Mouse (Mus musculus) spleen, postnatal 10 days (tissue): ENCODE data around the gene Lyplal1.

Source experiments
- DNase-seq, 2 experiments: peaks; one replicate each; pipeline ENCODE4 v3.0.0; 2021 to 2022; ENCODE audit warnings: low spot score in 2 of 2

Lyplal1 gene

DNA sequence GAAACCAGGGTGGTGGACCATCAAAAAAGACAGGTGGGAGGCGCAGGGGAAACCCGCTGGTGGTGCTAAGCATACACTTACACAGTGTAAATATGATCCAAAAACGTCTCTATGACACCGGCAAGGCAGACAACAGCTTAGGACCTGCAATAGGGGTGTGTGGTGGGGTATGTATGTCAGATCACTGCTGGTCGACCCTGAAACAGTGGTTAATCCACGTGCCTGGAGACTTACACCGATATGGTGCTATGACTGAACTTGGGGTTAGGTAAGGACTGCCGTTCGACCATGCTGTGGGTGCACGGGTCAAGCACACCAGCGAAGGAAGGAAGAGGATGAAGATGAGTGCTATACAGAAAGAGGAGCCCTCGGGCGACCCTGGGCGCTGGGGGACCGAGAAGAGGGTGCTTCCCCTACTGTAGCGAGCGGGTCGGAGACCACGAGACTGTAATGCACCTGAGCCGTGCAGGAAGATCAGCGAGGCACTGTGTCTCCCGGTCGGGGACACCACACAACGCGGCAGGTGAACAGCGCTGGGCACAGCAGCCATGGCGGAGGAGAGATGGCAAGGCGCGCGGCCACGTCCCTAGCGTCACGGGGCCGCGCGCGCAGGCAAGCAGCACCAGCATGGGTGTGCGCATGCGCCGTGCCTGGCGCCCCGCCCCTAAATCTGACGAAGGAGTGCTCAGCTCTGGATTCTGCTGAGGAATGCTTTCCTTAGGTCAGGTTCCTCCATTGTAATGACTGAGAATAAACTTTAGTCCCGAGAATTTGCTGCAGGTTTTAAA, at the start of gene Lyplal1:
TSS of gene Lyplal1 (minus strand) at position 610 of the 788 bp plus-strand sequence.
- peak; percentile 51 to 85 for DNase-seq

DNA sequence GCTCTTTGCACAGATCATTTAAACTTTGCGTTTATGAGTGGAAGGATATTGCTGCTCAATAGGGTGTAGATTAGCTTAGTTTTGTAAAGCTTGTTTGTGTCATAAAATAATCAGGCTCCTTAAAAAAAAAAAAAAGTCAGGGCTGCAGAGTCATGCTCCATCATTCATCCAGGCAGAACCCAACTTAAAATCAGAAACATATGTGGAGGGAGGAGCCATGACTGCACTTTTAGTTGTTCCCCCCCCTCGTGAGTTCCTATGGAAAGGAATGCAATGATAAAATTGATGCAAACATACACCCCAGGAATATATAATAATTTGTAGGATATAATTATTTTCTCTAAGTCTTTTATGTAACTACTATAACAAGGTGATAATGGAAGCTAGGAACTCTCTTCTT, 46.5 kb upstream of the Lyplal1 start:
- no peak for DNase-seq

DNA sequence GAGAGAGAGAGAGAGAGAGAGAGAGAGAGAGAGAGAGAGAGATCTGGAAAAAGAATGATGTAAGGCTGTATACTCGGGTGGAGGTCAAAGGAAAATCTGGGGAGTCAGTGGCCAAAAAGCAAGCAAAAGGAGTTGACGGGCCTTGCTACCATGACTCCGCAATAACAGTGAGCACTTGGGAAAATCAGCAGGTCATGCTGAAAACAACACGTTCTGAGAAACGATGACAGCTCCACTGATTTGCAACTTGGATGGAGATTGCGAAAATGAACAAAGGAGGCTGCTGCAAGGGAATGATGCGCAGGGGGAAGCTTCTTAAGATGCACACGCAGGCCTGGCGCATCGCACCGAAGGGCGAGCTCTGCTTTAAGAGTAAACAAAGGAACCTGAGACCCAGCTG, 46.1 kb upstream of the Lyplal1 start:
- DNase-seq: no peak

DNA sequence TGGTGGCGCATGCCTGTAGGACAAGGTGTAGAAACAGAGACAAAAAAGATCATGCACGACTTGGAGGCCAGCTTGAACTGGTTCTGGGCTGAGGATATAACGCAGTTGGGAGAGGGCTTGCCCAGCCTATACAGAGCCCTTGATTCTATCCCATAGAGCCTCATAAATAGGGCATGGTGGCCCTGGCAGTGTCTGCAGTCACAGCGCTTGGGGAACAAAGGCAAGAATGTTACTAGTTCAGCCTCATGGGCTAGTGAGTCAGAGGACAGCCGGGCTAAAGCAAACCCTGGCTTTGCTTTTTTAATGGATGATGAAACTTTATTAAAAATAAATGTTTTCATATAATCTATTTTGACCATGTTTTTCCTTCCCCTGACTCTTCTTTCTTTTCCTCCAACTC, 33.3 kb upstream of the Lyplal1 start:
- DNase-seq: no peak

DNA sequence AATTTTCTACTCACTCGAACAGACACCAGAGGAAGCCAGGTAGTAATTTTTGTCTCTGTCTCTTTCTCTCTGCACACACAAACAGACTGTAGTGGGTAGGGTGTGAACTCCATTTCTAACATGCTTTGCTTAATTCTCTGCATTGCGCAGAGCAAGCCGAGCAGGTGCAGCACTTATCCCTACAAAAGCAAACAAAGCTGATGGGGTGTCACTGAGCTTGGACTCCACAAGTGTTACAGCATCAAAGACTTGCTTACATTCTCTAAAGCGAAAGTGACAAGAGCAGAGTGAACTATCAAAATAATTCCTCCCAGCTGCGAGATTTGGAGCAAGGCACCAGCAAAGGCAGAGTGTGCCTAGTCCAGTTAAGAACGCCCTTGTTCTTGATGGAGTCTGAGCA, 28.3 kb upstream of the Lyplal1 start:
- DNase-seq: no peak

DNA sequence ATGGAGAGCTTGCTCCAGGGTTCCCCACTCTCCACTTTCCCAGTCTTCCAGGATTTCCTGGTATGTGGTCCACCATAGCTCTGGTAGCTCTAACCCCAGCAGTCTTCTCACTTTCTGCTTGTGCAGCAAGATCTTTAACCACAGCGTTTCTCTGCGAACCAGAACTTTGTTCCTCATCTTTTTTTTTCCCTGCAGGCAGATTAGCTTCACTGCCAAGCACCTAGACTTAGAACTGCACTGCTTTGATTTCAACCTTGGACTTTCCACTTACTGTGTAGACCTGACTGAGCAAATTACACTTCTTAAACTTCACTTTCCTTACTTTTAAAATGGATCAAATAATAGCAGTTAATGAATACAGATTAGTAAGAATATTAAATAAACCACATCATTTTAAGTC, 23.1 kb upstream of the Lyplal1 start:
- DNase-seq: no peak

- DNase-seq: no peak
Observed at GRCm38 (mm10) chr1:186137873-186138272, 20.8 kb upstream of the Lyplal1 start.

- no peak for DNase-seq
Observed at GRCm38 (mm10) chr1:186136636-186137380, 19.7 kb upstream of the Lyplal1 start.

GRCm38 (mm10) chr1:186131465-186131864, 14.4 kb upstream of the Lyplal1 start:
- DNase-seq: no peak

DNA sequence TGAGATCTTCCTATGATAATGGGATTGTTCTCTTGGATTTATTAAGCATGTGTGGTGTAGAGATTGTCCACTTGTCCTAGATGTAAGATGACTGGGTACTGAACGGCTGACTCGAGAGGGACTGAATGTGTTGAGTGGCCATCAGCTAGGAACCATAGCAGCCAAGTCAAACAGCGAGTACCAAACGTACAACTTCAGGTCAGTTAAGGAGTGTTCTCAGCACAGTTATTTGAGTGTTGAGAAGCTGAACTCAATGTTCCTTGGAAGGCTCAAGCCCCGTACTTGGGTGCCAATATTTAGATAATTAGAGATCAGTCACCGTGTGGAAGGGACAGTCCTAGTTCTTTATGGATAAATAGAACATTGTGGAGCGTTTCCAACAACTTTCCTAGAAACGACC, 11.8 kb upstream of the Lyplal1 start:
- no peak for DNase-seq

GRCm38 (mm10) chr1:186126313-186126862, 9.3 kb upstream of the Lyplal1 start:
- no peak for DNase-seq

DNA sequence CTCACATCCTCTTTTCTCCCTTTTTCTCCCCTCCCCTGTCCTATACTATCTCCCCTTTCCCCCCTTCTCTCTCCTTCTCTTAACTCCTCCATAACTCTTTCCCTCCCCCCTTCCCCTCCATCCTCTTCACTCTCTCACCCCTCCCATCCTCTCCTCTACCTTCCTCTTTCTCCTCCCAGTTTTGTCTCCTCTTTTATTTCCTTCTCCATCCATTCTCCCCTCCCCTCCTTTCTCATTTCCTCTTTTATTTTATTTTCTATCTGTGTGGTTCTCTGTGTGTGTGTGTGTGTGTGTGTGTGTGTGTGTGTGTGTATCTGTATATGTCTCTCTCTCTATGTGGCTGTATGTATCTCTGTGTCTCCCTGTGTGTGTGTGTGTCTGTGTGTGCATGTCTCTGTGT, 6.6 kb upstream of the Lyplal1 start:
- DNase-seq: no peak

DNA sequence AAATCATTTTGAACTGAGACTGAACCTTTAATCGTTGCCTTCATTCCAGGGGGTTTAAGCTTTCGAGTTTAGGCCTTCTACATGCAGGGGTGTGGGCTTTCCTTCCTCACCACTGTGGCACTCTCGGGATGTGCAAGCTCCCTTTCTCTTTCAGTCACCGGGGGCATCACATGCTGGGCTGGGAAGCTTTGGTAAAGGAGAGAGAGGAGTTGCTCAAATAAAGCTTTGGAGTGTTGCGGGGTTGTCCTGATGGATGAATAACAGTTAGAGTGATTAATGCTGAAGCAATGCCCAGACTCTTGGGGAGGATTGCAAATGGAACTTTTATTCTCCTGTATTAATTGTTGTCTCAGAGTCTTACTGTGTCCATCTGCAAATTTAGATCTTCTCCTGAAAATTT, 2.7 kb upstream of the Lyplal1 start:
- DNase-seq: no peak

- DNase-seq: no peak
Observed at GRCm38 (mm10) chr1:186116086-186116600, 967 bp downstream of the Lyplal1 start.

DNA sequence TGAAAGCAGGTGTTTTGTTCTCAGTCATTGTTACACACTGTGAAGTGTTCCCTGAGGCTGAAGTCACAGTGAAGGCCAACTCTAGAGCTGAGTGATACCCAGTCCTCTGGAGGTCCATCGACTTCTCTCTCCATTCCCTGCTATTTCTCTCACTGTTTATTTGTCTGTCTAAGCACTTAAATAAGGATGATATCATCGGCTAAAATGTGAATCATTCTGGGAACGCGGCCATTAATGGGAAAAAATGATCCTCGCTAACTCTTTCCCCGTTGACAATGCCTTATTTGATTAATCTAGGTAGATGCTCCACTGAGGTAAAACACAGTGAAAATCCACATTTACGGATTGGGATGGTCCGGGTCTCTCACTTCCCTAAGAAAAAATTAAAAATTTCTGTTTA, 14.8 kb downstream of the Lyplal1 start:
- no peak for DNase-seq

- DNase-seq: no peak
Observed at GRCm38 (mm10) chr1:186066266-186066897, 50.7 kb downstream of the Lyplal1 start.

DNA sequence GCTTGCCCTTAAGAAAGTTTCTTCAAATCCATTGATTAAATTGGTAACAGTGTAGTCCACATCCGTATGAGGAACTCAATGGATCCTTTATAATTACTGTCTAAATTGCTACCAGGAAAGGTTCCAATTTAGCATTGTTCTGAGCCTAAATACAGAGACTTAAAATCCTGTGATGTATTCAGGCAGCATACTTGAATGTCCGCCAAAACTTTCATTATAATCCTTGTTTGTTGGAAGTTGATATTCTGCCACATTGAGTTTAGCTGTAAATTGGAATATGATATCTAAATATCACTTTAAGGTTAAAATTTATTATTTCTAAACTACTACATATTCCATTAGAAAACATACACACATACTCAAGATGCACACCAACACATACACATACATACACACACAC, 57.1 kb downstream of the Lyplal1 start:
- no peak for DNase-seq

DNA sequence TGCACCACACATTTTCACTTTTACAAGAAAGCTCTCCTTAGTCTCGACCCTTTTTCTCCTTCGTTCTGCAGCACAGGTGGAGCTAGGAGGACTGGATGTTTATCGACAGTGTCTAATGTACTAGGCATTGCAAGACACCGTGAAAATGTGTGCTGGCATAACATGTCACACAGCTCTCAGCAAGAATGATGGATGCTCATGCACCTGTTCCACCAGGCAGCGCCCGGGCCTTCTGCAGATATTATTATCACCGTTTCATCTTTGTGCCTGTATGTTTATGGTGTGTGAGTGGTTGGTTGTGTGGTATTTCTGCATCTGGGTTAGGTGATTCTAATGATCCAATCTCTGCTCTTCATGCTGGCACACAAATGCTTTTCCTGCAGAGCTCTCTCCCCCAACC, 62.9 kb downstream of the Lyplal1 start:
- DNase-seq: no peak

- no peak for DNase-seq
Observed at GRCm38 (mm10) chr1:186053280-186054043, 63.6 kb downstream of the Lyplal1 start.

DNA sequence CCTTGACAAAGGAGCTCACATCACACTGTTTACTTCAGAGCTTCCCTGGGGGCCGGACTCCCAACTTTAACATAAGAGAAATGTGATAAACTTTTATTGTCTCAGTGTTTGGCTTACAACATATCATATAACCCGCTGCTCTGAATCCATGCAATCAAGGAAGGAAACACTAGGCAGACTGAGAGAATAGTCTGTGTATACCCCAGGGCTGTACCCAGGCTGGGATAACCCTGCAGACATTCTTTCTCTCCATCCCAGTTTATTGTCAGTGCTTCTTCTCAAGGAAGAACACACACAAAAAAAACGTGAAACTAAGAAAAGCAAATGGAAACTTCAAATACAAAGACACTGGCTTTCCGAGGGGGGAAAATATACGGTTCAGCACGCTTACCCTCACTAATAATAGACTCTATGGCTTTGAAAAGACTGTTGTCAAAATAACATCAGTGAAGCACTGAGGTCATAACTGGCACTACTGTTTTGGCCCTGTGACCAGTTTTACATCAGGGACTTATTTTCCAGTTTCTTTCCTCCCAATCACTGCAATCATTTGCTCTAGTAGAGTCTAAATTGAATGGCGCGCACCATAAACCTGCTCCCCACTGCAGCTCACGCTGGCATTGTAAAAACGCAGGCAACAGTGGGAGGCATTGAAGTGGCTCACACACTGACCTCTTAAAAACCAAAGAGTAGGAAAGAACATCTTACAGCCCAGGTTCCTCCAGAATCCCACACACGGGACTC, 73.2 kb downstream of the Lyplal1 start:
- DNase-seq: no peak

DNA sequence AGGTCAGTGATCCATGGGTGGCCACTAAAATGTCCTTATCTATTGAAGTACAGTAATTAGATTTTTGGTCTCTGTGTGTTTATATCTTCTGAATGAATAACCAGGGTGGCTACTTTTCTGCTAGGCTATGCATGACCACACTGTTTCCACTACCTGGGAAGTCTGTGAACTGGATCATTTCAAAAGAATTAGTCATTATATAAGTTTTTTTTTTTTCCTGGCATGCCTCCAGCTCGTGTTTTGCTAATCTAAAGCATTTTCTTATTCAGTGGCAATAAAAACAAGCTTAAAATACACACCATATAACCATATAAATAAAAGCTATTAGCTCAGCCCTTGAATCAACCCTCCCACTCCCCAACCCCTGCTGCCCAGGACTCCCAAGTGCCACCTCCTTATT, 75.3 kb downstream of the Lyplal1 start:
- DNase-seq: no peak
